Mouse (Mus musculus) erythroid progenitor cell, adult 5-6 weeks (primary cell): Measurements from ENCODE around the gene Ctsa. TPM values are rescaled to one million over a fixed set of nuclear protein-coding genes. Genes with fewer than 3 reads are reported as not detected.
"Not testable (repeated sequence)": the region's sequence is repeated elsewhere in the genome, so short reads cannot be mapped to it uniquely, and the experiment has no call there.

Experiments
- ATAC-seq: replicated peaks from 2 replicates; pipeline ENCODE4 v1.8.0; 2016; ENCODE audit warnings: moderate number of reproducible peaks, mild to moderate bottlenecking, moderate TSS enrichment, inconsistent platforms; ENCODE audit not compliant: poor library complexity, low FRiP score, severe bottlenecking
- total RNA-seq, 2 experiments: library from RNA; stranded (forward) in 1 of 2; stranded (reverse) in 1 of 2; fragments of 150-400 nt in 1 of 2; fragments of 186-747, 209-891 nt in 1 of 2; gene quantifications; 2 replicates each; pipeline versions ENCODE4 v1.2.3 to v1.2.4; 2015 to 2017; ENCODE audit warnings: low replicate concordance in 2 of 2

Ctsa gene
- total RNA-seq, 2 experiments from 2014 or later = 34.0 to 43.0 TPM

DNA sequence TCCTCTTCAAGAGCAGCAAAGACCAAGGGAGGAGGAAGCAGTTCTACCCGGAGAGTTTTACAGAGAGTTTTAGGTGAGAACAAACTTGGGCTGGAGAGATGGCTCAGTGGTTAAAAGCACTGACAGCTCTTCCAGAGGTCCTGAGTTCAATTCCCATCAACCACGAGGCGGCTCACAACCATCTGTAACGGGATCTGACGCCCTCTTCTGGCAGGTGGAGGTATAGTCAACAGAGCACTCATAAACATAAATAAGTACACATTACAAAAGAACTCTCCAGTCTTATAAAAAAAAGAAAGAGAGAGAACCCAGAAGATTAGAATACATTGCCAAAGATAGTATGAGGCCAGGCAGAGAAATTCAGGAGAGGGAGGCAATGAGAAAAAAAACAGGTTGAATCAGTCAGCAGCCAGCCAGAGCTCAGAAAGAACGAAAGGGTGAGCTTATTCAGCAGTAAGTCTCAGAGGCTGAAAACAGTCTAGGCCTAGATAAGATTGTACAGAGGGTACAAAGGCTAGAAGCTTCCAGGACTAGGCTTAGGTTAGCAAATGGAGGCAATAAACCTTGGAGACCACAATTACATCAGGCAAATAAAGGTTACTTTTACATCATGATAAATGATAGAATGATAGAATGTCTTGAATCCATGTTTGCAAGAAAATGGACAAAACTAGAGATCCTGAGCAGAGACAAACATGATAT lies 39.1 kb downstream of the Ctsa start:
- no peak for ATAC-seq

DNA sequence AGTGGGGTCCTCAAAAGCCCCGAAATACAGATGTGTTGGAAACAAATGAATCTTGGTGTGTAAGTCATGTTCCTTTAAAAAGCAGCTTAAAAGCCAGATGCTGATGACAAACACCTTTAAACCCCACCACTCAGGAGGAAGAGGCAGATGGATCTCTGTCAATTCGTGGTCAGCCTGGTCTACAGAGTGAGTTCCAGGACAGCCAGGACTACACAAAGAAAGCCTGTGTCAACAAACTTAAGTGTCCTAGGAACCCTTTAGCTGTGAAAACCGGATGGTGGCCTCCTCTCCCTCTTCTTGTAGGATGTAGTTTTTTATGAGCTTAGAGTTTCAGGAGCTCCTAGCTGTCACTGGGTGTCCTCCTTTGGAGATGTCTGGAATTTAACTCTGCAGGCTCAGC lies 40.9 kb downstream of the Ctsa start:
- no peak for ATAC-seq

DNA sequence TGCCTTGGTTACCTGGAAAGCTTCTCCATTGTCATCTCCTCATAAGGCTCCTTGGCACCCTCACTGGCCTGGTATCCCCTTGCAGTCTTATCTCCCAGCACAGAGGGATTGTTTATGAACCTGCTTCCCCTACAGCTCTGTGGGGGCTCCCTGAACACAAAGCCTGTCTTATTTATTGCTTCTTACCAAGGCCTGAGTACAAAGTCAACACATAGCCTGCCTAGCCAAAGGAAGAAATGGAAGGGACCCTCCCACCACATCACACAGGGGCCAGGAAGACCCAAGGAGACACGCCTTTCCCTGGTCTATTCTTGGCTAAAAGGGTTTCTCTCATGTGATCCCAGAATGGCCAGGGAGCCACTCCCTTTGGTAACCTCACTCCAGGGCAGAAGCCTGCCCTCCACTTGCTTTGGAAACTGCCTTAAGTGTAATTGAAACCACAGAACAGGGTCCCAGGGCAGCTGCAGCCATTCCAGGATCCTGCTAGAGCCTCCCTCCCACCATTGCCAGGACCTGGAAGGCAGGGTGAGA lies 41.6 kb downstream of the Ctsa start:
- ATAC-seq = no peak

DNA sequence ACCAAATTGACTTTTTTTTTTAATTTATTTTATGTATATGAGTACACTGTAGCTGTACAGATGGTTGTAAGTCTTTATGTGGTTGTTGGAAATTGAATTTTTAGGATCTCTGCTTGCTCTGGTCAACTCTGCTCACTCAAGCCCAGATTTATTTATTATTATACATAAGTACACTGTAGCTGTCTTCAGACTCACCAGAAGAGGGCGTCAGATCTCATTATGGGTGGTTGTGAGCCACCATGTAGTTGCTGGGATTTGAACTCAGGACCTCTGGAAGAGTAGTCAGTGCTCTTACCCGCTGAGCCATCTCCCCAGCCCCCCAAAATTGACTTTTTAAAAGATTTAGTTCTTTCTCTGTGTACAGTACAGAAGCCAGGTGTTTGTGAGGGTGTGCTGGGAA lies 43.0 kb downstream of the Ctsa start:
- not testable (repeated sequence) for ATAC-seq

DNA sequence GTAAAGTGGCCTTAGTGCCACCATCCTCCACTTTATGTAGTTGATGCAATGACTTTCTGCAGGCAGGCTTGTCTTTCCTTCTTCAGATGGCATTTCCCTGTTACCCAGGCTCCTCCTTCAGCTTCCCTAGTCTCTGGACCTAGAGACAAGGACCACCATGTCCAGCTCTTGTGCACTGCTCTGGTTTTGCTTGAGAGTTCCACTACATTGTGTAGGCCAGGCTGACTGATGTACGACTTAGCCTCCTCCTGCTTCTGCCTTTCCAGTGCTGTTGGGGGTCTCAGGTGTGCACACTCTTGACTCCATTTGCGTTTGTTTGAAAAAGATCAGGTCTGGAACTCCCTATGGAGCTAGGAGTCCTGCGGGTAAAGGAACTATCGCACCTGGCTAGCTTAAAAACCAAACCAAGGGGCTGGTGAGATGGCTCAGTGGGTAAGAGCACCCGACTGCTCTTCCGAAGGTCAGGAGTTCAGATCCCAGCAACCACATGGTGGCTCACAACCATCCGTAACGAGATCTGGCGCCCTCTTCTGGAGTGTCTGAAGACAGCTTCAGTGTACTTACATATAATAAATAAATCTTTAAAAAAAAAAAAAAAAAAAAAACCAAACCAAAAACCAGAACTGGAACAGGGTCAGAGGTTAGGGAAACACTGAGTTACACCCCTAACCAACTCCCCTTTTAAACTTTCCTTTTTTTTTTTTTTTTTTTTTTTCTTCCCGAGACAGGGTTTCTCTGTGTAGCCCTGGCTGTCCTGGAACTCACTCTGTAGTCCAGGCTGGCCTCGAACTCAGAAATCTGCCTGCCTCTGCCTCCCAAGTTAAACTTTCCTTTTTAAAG lies 44.9 kb downstream of the Ctsa start:
- not testable (repeated sequence) for ATAC-seq

DNA sequence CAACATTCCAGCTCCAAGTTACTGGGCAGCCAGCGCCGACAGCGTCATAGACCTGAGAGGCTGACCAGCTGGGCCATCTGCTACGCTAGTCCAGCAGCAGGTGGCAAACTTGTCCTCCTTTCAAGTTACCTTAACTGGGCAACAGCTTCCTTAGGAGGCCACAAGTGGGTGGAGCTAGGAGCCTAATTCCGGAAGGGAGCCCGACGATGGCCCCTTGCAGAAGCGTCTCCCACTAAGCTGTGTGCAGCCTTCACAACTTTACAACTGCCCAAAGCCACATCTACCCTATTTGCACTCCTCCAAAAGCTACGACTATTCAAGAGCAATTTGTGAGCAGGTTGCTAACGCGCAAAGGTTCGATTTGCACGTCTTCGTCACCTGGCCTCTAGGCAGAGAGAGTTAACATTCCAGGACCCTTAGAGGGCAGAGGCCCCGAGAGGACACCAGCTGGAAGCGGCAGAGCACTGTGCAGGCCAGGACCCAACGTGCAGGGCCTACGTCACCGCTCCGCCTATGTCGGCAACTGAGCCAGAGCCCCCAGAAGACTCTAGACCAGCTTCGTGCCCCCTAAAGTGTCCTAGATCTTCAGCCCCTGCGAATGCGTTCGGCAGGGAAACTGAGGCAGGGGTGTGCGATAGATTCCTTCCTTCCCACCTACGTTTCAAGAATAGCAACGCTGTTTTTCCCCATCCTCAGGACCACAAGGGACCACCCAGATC lies 46.0 kb downstream of the Ctsa start:
- peak; percentile 64 for ATAC-seq

DNA sequence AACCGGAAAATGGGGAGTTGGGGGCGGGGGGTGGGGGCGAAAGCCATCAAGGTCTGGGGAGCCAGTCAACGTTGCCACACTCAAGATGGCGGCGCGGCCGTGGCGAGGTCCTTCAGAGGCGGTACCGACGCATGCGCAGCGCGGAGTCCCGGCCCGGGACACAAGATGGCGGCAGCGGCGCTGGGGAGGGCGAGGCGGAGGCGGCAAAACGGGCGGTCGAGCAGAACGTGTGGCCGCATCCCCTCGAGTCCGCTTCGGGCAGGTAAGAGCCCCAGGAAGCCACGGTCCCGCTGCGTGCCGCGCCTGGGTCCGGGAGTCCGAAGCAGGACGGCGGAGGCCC lies 46.5 kb downstream of the Ctsa start, which contains the start of gene Pcif1:
Gene Pcif1, plus strand, starts transcription at position 77 of the 340 bp plus-strand sequence.
- ATAC-seq = peak; percentile 47

DNA sequence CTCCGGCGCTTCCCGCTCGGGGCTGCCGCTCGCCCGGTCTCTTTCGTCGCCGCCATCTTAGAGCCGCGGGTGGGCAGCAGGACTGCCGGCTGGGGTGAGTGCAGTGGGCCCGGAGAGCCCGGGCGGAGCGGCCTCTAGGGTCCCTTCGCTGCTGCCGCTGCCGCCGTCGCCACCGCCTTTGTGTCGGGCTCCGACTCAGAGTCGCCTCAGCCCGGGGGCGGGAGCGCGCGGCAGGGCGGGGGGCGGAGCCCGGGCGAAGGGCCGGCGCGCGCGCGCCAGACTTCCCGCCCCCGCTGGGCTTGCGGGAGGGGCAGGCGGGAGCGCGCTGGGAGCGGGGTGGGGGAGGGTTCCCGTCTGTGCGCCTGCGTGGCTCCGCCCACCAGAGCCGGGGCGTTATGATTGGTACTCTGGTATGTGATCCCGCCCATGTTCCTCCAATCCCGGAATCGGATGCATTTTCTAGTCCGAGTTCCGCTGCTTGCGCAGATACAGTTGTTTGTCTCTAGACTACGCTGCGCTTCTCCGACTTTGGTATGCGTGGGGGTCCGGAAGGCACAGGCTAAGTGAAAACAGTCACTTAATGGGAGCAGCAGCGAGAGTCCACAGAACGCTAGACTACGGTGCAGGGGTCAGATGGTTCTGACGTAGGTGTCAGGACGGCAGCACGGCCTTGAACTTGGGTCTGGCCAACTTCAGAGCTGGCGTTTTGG lies 47.0 kb downstream of the Ctsa start:
- peak; percentile 84 for ATAC-seq

DNA sequence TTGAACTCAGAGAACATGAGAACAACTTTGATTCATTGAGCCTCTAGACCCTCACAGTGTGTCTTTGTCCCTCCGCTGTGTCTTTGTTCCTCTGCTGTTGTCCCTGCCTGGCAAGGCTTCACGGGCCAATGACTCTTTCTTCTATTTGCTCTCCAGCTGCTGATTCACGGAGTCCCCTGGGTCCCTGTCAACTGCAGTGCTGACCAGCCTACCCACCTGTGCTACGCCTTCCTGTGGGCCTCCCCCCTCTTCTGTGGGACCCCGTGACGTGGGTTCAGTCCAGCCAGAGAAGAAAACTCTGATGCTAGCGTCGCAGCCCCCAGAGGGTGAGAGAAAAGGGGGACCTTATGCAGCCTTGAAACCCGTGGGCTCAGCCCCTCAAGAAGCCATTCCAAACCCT lies 49.9 kb downstream of the Ctsa start:
- no peak for ATAC-seq

DNA sequence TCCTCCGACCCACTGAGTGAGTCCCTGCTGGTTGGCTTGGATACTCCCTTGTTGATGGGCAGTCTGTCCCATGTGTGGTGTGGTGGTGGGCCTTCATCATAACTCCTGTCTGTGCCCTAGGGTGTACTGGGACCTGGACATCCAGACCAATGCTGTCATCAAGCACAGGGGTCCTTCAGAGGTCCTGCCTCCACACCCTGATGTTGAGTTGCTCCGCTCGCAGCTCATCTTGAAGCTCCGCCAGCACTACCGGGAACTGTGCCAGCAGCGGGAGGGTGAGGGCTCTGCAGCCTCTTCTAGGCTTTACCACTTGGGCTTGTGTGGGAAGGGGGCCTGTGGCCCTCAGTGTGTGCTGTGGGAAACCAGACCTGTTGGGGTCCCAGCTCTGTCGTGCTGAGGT lies 53.1 kb downstream of the Ctsa start:
- no peak for ATAC-seq

DNA sequence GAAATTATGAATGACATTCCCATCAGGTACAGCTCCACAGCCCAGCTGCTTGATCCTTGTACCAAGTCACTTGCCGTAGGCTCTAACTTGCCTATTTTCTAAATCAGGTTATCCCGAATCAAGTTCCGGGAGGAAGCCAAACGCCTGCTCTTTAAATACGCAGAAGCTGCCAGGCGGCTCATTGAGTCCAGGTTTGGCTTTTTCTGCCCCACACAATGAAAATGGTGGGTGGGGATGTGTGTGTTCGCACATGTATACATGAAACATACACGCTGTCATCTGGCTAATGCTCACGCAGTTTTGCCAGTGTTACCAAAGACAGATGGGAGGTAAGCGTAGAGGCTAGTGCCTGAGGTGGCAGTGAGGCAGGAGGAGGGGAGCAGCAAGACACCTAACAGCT lies 53.9 kb downstream of the Ctsa start:
- no peak for ATAC-seq

DNA sequence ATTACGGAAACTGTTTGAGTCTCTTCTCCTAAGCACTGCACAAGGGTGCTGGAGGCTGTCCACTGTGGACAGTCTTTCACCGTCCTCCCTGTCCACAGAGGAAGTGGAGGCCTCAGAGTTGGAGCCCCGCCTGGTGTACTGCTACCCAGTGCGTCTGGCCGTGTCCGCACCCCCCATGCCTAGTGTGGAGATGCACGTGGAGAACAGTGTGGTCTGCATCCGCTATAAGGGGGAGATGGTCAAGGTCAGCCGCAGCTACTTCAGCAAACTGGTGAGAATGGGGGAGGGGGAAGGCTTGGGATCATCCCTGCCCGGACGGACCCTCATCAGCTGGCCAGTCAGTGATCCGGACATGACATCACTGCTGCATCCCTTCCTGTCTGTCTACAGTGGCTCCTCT lies 56.3 kb downstream of the Ctsa start:
- ATAC-seq = no peak

DNA sequence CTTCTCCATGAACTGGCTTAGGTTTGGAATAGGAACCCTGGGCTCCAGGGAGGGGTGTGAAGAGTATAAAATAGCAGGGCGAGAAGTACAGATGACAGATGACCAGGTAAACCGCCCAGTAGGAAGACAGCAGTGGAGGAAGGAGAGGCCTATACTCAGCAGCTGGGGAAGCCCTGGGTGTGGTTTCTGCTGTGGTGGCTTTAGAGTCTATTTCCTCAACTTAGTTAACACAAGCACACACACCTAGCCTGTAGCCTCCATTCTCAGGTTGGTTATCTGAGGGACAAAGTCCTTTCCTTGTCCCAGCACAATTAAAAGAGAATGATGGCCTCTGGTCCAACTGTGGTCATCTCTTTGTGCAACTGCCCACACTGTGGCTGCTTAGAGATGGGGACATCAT lies 57.3 kb downstream of the Ctsa start:
- no peak for ATAC-seq

Other genes with a start within 250 kb of the Ctsa start
- not detected in 2 replicates for gene Wfdc6a, start 247.4 kb upstream of the Ctsa start, total RNA-seq (2015; ENCODE audit: low replicate concordance)
- gene Wfdc6a, start 247.4 kb upstream of the Ctsa start, total RNA-seq (2017; ENCODE audit: low replicate concordance) = not detected in 2 replicates
- gene Eppin, start 239.3 kb upstream of the Ctsa start, total RNA-seq (2015; ENCODE audit: low replicate concordance) = not detected in 2 replicates
- gene Eppin, start 239.3 kb upstream of the Ctsa start, total RNA-seq (2017; ENCODE audit: low replicate concordance) = not detected in 2 replicates
- gene Wfdc6b, start 219.4 kb upstream of the Ctsa start, total RNA-seq (2015; ENCODE audit: low replicate concordance) = not detected in 2 replicates
- not detected in 2 replicates for gene Wfdc6b, start 219.4 kb upstream of the Ctsa start, total RNA-seq (2017; ENCODE audit: low replicate concordance)
- not detected in 2 replicates for gene Wfdc8, start 219.2 kb upstream of the Ctsa start, total RNA-seq (2015; ENCODE audit: low replicate concordance)
- gene Wfdc8, start 219.2 kb upstream of the Ctsa start, total RNA-seq (2017; ENCODE audit: low replicate concordance) = not detected in 2 replicates
- gene Wfdc16, start 194.1 kb upstream of the Ctsa start, total RNA-seq (2015; ENCODE audit: low replicate concordance) = not detected in 2 replicates
- not detected in 2 replicates for gene Wfdc16, start 194.1 kb upstream of the Ctsa start, total RNA-seq (2017; ENCODE audit: low replicate concordance)
- not detected in 2 replicates for gene Wfdc10, start 176.8 kb upstream of the Ctsa start, total RNA-seq (2015; ENCODE audit: low replicate concordance)
- not detected in 2 replicates for gene Wfdc10, start 176.8 kb upstream of the Ctsa start, total RNA-seq (2017; ENCODE audit: low replicate concordance)
- gene Wfdc9, start 176.3 kb upstream of the Ctsa start, total RNA-seq (2015; ENCODE audit: low replicate concordance) = not detected in 2 replicates
- gene Wfdc9, start 176.3 kb upstream of the Ctsa start, total RNA-seq (2017; ENCODE audit: low replicate concordance) = not detected in 2 replicates
- not detected in 2 replicates for gene Wfdc11, start 158.8 kb upstream of the Ctsa start, total RNA-seq (2015; ENCODE audit: low replicate concordance)
- gene Wfdc11, start 158.8 kb upstream of the Ctsa start, total RNA-seq (2017; ENCODE audit: low replicate concordance) = not detected in 2 replicates
- not detected in 2 replicates for gene Wfdc13, start 147.8 kb upstream of the Ctsa start, total RNA-seq (2015; ENCODE audit: low replicate concordance)
- gene Wfdc13, start 147.8 kb upstream of the Ctsa start, total RNA-seq (2017; ENCODE audit: low replicate concordance) = not detected in 2 replicates
- gene Spint4, start 134.4 kb upstream of the Ctsa start, total RNA-seq (2015; ENCODE audit: low replicate concordance) = not detected in 2 replicates
- not detected in 2 replicates for gene Spint4, start 134.4 kb upstream of the Ctsa start, total RNA-seq (2017; ENCODE audit: low replicate concordance)
- gene Spint5, start 117.6 kb upstream of the Ctsa start, total RNA-seq (2015; ENCODE audit: low replicate concordance) = not detected in 2 replicates
- gene Spint5, start 117.6 kb upstream of the Ctsa start, total RNA-seq (2017; ENCODE audit: low replicate concordance) = not detected in 2 replicates
- gene Wfdc3, start 86.9 kb upstream of the Ctsa start, total RNA-seq (2015; ENCODE audit: low replicate concordance) = 4.2 and 6.1 TPM in 2 replicates
- 2.3 and 2.8 TPM in 2 replicates for gene Wfdc3, start 86.9 kb upstream of the Ctsa start, total RNA-seq (2017; ENCODE audit: low replicate concordance)
- 64.6 and 69.2 TPM in 2 replicates for gene Dnttip1, start 86.9 kb upstream of the Ctsa start, total RNA-seq (2015; ENCODE audit: low replicate concordance)
- 44.0 and 58.0 TPM in 2 replicates for gene Dnttip1, start 86.9 kb upstream of the Ctsa start, total RNA-seq (2017; ENCODE audit: low replicate concordance)
- 1,168 and 1,264 TPM in 2 replicates for gene Ube2c, start 63.0 kb upstream of the Ctsa start, total RNA-seq (2015; ENCODE audit: low replicate concordance)
- gene Ube2c, start 63.0 kb upstream of the Ctsa start, total RNA-seq (2017; ENCODE audit: low replicate concordance) = 649 and 1,020 TPM in 2 replicates
- not detected in 2 replicates for gene Tnnc2, start 52.9 kb upstream of the Ctsa start, total RNA-seq (2015; ENCODE audit: low replicate concordance)
- gene Tnnc2, start 52.9 kb upstream of the Ctsa start, total RNA-seq (2017; ENCODE audit: low replicate concordance) = not detected in 2 replicates
- not detected in 2 replicates for gene Snx21, start 47.0 kb upstream of the Ctsa start, total RNA-seq (2015; ENCODE audit: low replicate concordance)
- gene Snx21, start 47.0 kb upstream of the Ctsa start, total RNA-seq (2017; ENCODE audit: low replicate concordance) = 0.13 TPM in 1 of 2 replicates, not detected in the other
- 23.8 and 30.6 TPM in 2 replicates for gene Acot8, start 28.0 kb upstream of the Ctsa start, total RNA-seq (2015; ENCODE audit: low replicate concordance)
- 33.6 and 58.4 TPM in 2 replicates for gene Acot8, start 28.0 kb upstream of the Ctsa start, total RNA-seq (2017; ENCODE audit: low replicate concordance)
- 2.5 and 7.2 TPM in 2 replicates for gene Zswim3, start 27.8 kb upstream of the Ctsa start, total RNA-seq (2015; ENCODE audit: low replicate concordance)
- 1.3 and 2.3 TPM in 2 replicates for gene Zswim3, start 27.8 kb upstream of the Ctsa start, total RNA-seq (2017; ENCODE audit: low replicate concordance)
- 1.1 and 5.4 TPM in 2 replicates for gene Zswim1, start 10.2 kb upstream of the Ctsa start, total RNA-seq (2015; ENCODE audit: low replicate concordance)
- 0.30 TPM in 1 of 2 replicates, not detected in the other for gene Zswim1, start 10.2 kb upstream of the Ctsa start, total RNA-seq (2017; ENCODE audit: low replicate concordance)
- gene Spata25, start 4.3 kb upstream of the Ctsa start, total RNA-seq (2015; ENCODE audit: low replicate concordance) = not detected in 2 replicates
- gene Spata25, start 4.3 kb upstream of the Ctsa start, total RNA-seq (2017; ENCODE audit: low replicate concordance) = not detected in 2 replicates
- not detected in 2 replicates for gene Neurl2, start 583 bp downstream of the Ctsa start, total RNA-seq (2015; ENCODE audit: low replicate concordance)
- 1.2 TPM in 1 of 2 replicates, not detected in the other for gene Neurl2, start 583 bp downstream of the Ctsa start, total RNA-seq (2017; ENCODE audit: low replicate concordance)
- gene Pltp, start 24.8 kb downstream of the Ctsa start, total RNA-seq (2015; ENCODE audit: low replicate concordance) = 1.3 and 5.0 TPM in 2 replicates
- 0.23 TPM in 1 of 2 replicates, not detected in the other for gene Pltp, start 24.8 kb downstream of the Ctsa start, total RNA-seq (2017; ENCODE audit: low replicate concordance)
- 57.7 and 71.3 TPM in 2 replicates for gene Pcif1, start 46.4 kb downstream of the Ctsa start, total RNA-seq (2015; ENCODE audit: low replicate concordance)
- 36.3 and 42.7 TPM in 2 replicates for gene Pcif1, start 46.4 kb downstream of the Ctsa start, total RNA-seq (2017; ENCODE audit: low replicate concordance)
- gene Zfp335, start 78.9 kb downstream of the Ctsa start, total RNA-seq (2015; ENCODE audit: low replicate concordance) = 25.2 and 25.6 TPM in 2 replicates
- 14.9 and 16.3 TPM in 2 replicates for gene Zfp335, start 78.9 kb downstream of the Ctsa start, total RNA-seq (2017; ENCODE audit: low replicate concordance)
- 41.1 and 44.7 TPM in 2 replicates for gene Mmp9, start 107.9 kb downstream of the Ctsa start, total RNA-seq (2015; ENCODE audit: low replicate concordance)
- gene Mmp9, start 107.9 kb downstream of the Ctsa start, total RNA-seq (2017; ENCODE audit: low replicate concordance) = 21.5 and 25.3 TPM in 2 replicates
- not detected in 2 replicates for gene Slc12a5, start 127.9 kb downstream of the Ctsa start, total RNA-seq (2015; ENCODE audit: low replicate concordance)
- gene Slc12a5, start 127.9 kb downstream of the Ctsa start, total RNA-seq (2017; ENCODE audit: low replicate concordance) = not detected in 2 replicates
- 8.4 and 9.0 TPM in 2 replicates for gene Ncoa5, start 202.0 kb downstream of the Ctsa start, total RNA-seq (2015; ENCODE audit: low replicate concordance)
- gene Ncoa5, start 202.0 kb downstream of the Ctsa start, total RNA-seq (2017; ENCODE audit: low replicate concordance) = 13.5 and 20.0 TPM in 2 replicates
- 5.0 TPM in 1 of 2 replicates, not detected in the other for gene Cd40, start 222.8 kb downstream of the Ctsa start, total RNA-seq (2015; ENCODE audit: low replicate concordance)
- 0.08 and 3.6 TPM in 2 replicates for gene Cd40, start 222.8 kb downstream of the Ctsa start, total RNA-seq (2017; ENCODE audit: low replicate concordance)